Mouse (Mus musculus) spleen, postnatal 4 days (tissue): ENCODE measurements around the gene Teddm1a.
"Not testable (repeated sequence)": the region's sequence is repeated elsewhere in the genome, so short reads cannot be mapped to it uniquely, and the experiment has no call there.

Source experiments
- DNase-seq, 2 experiments: peaks; one replicate each; pipeline ENCODE4 v3.0.0; 2022; ENCODE audit warnings: low spot score in 2 of 2

Gene Teddm1a

DNA sequence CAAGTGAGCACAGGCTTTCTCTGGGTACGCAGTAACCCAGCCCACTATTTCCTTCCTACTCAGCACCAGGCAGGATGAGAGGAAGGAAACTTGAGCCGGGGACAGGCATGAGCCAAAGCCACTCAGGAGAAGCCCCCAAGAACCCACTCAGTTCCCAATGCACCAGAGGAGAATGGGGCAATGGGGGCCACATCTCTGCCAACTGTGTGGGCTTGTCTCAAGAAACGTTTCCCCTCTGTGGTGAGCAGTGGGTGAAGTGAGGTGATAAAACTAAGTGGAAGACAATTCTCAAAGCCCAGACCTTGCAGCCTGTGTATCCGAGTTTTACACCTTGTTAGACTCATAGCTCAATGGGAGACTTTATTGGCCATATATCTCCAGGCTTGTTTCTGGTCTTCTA is at the start of gene Teddm1a:
TSS of gene Teddm1a (plus strand) at position 301 of the 400 bp plus-strand sequence.
- no peak for DNase-seq

DNA sequence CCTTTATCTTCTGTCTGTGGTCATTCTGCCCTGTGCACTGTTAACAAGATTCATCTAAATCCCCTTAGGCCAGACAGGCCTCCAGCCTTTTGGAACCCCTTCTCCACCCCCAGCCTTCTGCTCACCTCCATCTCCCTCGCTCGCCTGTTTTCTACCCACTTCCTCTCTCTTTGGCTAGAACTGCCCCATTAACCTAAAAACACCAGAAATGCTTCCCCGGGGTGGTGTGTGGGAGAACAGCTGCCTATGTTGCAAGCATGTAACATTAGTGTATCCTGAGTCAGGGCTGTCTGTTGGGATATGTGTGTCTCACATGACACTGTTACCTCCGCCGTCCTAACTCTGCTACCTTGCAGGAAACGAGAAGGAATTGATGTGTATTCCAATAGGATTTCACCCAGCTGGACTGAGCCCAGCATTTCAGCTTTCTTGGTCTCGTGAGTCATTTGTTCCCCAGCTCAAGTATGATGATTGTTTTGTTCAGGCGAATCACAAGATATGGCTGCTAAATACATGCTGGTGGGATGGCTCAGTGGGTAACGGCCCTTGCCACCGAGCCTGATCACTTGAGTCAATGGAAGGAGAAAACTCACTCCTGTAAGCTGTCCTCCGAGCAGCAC is 49.3 kb upstream of the Teddm1a start:
- no peak for DNase-seq

DNA sequence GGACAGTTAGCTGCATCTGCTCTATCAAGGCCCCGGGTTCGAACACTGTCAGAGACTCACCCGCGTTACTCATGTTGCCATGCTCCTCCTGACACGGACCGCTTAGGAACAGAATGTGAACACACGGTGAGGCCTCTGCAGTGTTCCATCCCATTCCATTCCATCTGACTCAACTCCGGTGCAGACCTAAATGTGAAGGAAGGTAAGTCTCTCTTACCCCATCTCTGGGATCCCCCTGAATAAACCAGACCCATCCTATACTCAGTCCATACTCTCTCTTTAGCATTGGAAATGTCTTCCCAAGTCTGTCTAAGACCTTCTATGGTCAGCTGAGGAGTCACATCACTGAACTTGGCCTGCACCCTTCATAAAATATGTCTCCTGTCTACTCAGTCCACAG is 47.5 kb upstream of the Teddm1a start, which contains the start of gene Rgsl1:
TSS of gene Rgsl1 (minus strand) at position 101 of the 400 bp plus-strand sequence.
- no peak for DNase-seq

DNA sequence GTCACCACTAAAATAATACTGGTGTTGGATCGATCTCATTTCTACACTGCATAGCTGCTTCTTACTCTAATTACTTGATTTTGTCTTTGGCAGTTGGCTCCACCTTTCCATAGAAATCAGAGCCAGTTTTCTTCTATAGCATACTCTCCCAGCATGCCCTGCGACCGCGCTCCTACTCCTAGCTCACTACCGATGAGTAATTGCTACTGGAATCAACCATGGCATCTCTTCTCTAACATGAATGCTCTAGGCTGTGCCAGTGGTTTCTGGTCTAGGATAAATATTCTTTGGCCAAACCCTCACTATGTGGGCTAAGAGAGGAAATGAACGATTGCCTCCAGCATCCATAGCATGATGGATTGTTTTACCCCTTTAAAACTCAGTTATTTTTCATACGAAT is 45.1 kb upstream of the Teddm1a start:
- DNase-seq: no peak

DNA sequence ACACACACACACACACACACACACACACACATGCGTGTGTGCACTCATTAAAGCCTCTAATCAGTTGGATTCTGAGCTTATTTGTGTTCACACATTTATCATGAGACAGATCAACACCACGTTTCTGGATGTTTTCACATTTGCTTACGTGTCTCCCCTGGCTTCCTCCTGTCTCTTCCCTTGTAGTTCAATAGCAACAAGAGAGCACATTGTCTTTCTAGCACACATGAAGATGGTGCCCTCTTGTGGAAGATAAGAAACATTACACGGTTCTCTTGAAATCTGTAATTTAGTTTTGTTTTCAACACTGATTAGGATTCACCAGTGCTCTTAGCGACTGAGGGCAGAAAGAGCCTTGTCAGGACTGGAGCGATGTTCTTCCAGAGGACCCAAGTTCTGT is 44.7 kb upstream of the Teddm1a start:
- DNase-seq: no peak

DNA sequence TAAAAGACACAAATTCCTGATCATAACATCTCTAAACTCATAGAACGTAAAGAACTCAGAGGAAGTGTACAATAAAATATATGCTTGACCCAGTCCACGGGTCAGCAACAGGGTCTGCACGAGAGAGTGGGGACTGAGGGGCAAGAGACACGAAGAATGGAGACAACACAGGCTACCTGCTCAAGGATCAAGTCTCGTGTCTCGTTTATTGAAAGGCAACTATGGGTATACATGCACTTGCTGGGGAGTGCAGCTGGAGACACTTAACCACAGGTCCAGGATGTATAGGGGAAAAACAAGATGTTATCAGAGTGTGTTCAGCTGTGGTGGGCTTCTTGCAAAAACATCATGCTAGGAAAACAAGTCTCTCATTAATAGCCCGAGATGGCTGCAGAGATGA is 38.8 kb upstream of the Teddm1a start:
- DNase-seq: not testable (repeated sequence)

DNA sequence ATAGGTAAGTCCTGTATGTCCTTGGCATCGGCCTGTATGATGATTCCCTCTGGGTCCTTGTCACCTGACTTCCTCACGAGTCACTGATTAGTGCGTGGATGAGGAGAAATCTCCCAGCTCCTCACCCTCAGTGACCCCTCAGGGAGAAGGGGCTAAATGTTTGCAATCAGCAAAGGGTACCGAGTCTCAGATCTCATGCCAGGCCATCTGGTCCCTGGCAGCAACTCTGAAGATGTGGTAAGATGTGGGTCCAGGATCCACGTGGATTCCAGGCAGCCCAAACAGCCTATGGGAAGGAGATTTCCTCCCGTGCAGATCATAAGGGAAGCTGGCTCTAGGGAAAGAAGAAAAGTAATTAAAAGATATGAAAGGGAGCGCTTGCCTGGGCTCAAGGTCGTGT is 35.6 kb upstream of the Teddm1a start:
- DNase-seq: no peak

DNA sequence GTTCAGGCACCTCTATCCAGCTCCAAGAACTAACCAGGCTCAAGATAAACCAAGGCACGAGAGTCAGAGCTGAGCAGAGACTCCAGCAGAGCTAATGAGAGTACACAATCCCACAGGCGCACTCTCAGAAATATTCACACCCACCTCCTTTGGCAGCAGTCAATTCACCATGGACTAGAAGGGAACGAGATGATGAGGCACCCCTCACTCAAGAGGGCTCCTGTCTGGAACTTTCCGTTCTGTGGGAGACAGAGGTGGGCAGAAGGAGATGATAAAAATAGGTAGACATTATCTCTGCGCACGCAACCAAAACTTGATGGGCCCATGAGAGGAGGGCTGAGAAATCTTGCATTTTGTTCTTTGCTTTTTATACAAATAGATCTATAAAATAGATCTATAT is 17.5 kb upstream of the Teddm1a start, which contains the start of gene Teddm1b:
TSS of gene Teddm1b (plus strand) at position 301 of the 400 bp plus-strand sequence.
- DNase-seq: no peak

DNA sequence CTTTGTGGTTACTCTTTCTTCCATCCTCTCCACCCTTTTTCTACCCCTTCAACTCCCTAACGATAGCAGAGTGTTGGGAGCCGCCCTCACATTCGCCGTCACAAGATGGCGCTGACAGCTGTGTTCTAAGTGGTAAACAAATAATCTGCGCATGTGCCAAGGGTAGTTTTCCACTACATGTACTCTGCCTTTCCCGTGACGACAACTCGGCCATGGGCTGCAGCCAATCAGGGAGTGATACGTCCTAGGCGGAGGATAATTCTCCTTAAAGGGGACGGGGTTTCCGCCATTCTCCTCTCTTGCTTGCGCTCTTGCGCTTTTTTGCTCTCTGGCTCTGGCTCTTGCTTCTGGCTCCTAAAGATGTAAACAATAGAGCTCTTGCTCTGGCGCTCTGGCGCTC is 11.2 kb upstream of the Teddm1a start:
- DNase-seq: not testable (repeated sequence)

DNA sequence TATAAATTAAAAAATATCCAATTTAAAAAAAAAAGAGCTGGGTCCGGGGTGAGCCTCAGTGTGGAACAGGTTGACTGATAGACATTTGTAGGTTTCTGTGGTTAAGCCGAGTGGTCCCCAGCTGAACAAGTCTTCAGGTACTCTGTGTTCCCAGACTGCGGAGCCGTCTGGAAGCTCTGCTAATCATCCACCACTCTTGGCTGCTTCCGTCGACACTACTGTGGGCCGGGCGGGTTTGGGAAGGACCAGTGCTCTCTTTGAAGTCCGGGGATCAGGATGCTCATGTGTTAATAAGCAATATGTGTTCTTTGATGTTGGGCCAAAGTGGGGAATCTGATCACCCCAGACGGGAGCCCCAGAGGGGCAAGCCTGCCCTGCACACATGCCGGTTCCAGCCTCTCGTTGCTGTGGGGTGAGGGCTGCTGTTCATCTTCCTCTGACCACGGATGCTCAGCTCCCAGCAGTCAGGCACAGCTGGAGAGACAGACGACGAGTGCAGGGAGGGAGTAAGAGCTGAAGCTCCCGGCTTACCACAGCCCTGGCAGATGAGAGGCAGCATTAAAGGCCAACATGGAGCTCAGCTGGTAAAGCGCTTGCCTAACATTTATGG is 5.4 kb upstream of the Teddm1a start:
- DNase-seq: no peak

DNA sequence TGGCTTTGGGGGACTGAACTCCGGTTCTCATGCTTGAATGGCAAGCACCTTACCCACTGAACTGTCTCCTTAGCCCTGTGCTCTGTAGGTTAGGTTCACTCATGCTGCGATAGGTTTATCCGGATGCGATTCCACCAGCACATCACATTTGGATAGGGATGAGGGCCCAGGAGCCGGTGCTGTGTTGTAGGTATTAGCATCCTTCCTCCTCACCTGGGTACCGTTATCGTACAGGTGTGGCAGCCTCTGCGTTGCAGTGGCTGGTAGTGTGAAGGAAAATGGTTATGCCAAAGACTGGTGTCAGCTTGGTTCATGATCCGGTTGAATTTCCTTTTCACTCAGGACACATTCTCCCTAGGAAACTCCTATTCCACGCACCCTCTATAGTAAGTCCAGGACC is 1.4 kb upstream of the Teddm1a start:
- no peak for DNase-seq

DNA sequence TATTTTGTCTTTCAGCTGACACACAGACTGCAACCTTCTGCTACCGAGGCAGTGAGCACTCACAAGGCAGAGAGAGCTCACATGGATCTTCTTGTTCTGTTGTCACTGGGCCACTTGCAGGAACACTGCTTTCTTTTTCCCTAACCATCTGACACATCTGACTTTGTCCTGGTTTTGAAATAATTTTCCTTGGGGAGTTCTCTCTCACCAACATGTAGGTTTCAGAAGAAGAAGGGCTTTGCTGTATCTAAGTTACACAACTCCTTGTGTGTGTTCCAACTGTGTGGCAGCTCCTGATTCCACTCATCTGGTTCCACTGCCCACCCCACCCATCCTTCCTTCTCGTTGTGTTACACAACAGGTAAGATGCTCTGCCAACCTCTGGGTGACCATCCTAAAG is 2.2 kb downstream of the Teddm1a start:
- DNase-seq: no peak

DNA sequence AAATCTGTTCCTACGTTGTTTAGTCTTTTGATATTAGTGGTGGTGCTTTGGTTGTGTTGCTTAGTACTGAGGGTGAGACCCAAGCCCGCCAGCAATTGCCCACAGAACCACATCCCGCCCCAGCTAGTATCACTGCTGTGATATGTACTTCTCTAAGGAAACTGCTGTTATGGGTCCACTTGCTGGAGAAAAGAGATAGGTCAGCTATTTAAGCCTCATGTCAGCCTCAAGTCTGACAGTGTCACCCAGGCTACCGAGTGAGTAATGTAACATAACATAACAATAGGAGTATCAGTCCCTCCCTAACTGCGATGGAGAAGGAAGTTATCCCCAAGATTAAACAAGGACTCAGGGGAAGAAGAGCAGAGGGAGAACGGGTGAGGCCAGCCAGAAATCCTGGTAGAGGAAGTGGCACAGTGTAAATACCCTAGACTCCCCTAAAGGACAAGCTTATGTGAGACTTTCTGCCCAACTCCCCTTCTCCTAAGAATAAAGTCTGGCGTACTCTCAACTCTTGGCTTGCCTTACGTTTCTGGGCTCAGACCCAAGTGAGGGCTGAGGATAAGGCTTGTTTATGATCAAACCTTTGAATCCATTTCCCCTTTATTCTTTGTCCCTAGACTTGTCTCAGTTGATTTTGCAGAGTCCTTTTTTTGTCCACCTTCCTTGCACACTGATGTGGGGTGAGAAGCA is 2.8 kb downstream of the Teddm1a start:
- no peak for DNase-seq

DNA sequence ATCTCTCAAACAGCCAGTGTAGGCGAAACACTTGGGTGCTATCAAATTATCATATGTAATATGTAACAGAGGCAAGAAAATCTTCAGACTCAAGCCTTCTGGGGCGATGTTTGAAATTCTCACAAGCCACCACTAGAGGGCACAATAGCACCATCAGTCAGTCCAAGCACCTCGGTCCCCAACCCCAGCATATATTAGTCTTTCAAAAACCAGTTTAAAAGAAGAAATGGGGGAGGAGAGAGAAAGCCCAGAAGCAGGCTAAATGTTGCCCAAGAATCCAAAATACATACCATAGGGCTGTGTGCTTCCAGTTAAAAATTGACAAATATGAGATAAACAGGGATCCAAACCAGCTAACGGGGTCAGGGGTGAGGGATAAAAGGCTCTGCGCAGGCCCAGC is 3.4 kb downstream of the Teddm1a start:
- DNase-seq: peak; percentile 69 to 83

DNA sequence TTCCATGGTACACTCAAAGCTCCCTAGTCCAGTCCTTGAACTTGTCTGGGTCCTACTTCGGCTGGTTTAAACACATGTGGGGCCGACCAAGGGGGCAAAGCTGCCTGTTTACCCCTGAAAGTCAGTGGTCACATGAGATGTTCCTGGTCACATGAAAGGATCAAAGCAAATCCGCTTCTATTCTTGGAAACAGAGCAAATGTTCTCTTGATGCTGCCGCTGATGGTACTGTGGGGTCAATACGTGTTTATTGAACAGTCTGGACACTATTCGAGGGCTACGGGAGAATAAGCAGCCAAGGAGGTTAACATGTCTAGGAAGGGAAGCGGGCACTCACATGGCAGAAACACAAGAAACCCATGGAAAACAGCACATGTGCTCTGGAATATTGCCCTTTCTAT is 5.7 kb downstream of the Teddm1a start:
- no peak for DNase-seq

DNA sequence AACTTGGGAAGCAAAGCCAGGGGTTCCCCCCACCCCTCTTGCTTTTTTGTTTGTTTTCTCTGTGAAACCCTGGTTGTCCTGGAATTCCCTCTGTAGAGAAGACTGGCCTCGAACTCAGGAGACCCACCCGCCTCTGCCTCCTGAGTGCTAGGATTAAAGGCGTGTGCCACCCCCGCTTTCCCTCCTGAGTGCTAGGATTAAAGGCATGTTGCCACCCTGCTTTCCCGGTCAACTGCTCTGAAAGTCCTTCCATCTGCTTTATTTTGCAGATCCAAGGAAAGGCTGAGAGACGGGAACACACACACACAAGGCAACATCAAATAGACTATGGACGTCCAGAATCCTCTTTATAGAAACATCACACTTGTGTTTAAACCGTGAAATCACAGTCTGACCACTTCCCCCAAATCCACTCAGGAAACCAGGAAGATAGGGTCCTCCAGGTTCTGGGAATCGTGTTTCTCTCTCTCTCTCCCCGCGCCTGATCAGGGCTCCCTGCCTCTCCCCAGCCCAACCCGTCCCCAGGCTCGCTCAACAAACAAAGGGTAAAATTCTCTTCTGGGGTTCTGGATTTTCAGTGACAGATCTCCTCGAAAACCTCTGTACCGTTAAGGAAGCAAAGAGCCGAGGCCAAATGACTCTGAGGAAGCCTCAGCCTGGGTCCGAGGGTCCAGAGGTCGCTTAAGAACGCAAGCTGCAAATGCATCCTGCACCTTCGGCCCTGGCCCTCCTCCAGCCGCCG is 7.6 kb downstream of the Teddm1a start:
- DNase-seq: no peak

DNA sequence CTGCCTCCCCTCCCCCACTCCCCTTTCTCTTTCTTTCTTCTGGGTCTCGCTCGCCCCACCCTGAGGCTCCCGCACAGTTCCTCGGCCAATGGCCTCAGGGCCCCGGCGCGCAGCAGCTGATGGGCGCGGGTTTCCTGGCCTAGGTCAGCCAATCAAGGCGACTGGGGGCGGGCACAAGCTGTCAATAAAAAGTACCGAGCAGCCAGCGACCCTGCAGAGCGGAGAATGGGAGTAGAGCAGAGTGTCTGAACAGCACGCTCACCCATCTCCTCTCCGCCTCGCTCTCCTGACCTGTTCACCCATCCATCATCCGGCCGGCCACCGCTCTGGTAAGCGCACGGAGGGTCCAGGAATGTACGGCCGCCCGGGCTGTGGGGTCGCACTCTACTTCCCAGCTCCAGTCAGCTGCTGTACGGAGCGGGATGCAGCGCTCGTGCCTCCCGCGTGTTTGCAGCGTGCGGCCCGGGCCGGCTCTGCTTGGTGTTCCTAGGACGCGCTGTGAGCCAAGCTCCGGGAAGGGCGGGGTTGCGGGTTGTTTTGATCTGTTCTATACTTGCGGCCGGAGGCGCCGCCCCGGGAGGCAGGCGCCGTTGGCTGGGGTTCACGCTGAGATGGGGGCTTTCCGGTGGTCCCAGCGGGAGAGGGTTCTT is 8.3 kb downstream of the Teddm1a start, which contains the start of the genes Glul and Teddm2:
TSS of gene Glul (plus strand) at position 214 of the 650 bp plus-strand sequence.
TSS of gene Teddm2 (minus strand) at position 498 of the 650 bp plus-strand sequence.
- DNase-seq: peak; percentile 94 to 96

DNA sequence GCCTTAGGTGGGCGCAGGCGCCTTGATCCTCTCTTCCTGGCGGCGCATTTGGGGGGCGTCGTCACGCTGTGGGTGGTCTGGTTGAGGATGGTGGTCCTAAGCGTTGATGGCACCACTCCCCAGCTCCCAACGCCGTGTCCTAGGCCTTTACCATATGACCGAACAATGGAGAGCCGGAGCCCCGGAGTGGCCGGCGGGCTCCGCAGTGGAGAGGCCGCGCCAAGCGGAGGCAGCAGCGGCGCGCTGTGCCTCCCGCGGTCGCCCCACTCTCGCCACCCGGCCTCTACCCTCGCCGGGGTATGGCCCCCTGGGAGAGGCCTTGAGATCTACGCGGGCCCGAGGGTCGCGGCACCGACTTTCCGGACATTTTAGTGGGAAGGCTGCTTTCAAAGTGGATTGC is 8.8 kb downstream of the Teddm1a start:
- peak; percentile 43 to 82 for DNase-seq

DNA sequence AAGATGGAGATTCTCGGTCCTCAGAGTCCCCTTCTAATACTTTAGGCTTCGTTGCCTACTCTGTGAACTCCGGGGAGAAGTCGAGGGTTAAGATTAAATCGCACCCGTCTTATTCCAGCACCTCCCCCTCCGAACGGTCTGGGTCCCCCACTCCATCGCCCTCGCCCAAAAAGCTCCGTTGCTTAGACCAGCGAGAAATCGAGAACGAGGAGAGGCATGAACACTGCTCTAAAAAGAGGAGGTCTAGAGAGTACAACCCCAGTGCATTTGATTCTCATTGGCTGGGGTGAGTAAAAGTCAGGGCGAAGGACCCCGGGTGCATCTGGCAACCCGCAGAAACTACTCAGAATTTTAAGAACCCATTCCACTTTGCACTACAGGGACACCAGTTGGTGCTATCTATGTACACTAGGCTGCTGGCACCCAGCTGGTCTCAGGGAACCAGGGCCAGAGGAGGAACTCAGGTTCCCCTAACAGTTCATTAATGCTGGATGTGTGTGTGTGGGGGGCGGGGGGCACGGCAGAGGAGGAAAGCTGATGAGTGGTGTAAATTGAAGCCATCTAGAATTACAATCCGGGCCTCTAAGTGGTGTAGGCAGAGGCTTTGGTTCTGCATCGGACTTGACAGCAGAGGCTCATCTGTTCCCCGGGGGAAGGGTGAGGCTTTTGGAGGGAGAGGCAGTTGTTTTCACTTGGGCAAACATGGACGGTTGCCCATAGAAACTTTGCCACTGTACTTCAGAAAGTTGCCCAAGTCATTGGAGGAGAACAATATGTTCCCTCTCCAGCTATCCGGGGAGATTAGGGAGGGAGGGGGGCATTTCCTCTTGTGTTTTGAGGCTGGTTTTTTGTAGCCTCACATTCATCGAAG is 9.6 kb downstream of the Teddm1a start:
- peak; percentile 32 to 73 for DNase-seq

DNA sequence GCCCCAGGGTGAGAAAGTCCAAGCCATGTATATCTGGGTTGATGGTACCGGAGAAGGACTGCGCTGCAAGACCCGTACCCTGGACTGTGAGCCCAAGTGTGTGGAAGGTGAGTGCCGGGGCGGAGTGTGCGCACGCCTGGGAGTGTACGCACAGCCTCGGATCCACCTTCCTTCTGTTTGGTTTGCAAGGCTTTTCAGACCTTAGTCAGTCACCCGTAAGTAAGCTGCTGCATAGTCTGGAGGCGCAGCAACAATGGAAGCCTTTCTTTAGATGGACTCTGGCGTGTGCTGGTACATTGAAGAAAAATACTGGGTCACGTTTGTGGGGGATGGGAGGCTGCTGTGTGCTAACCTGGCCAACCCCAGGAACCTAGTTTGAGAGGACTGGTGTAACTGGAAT is 11.5 kb downstream of the Teddm1a start:
- DNase-seq: no peak

DNA sequence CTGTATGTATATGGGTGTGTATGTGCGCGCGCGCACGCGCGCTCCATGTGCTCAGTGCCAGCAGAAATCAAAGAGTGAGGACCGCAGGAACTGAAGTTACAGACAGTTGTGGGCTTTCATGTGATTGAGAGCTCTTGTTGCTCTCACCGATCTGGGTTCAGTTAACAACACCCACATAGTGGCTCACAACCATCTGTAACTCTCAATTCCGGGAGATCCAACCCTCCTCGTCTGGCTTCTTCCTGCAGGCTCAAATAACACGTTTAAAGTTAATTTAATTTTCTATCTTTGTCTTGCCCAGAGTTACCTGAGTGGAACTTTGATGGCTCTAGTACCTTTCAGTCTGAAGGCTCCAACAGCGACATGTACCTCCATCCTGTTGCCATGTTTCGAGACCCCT is 12.7 kb downstream of the Teddm1a start:
- no peak for DNase-seq
